Mouse (Mus musculus): ENCODE measurements around the gene Hs3st3b1. TPM values are rescaled to one million over a fixed set of nuclear protein-coding genes. Genes with fewer than 3 reads are reported as not detected.
A peak's percentile ranks its signal among the peaks of the same experiment; 100 is the strongest.

Gene Hs3st3b1
- 1 to 10 TPM; 2.5 to 3.0 TPM for polyA plus RNA-seq (2017; shearing (Covaris generic))

- ATAC-seq, result peak; percentile 94
These were observed at the start of gene Hs3st3b1 for GRCm38 (mm10) chr11:63922091-63922621. Hs3st3b1 (minus strand) TSS chr11:63922290.

- no peak for ATAC-seq
These were observed 49.4 kb upstream of the Hs3st3b1 start for GRCm38 (mm10) chr11:63971462-63971861.

- ATAC-seq, result no peak
These were observed 48.7 kb upstream of the Hs3st3b1 start for GRCm38 (mm10) chr11:63970818-63971217.

- no peak for ATAC-seq
These were observed 47.3 kb upstream of the Hs3st3b1 start for GRCm38 (mm10) chr11:63969205-63969910.

DNA sequence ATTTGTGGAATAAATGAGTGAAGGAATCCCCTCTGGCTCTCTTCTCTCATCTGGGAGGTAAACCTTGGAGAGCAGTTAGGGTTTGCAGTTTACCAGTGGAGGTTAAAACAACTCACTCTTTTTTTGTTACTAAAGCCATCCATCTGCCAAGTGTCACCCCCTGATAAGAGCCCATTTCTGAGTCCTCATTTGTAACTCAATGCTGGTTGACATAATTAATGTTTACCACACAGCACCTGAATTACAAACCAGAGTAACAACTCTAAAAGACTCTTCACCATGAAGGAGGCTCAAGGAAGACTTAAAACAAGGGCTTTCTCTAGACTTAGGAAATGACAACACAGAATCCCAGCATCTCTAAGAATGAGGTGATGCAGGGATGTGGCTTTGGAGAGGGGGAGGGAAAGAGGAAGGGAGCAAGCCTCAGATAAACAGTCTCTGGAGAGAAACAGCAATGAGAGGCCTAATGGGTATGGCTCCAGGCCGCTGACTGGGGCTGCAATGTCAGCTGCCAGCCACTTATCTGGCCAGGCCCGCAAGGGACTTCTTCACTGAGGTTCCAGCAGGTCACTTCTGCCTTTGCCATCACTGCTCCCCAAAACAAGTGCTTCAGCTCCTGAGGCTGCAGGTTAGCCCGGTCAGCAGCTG is 46.4 kb upstream of the Hs3st3b1 start:
- ATAC-seq, result no peak

GRCm38 (mm10) chr11:63967641-63968387 is 45.7 kb upstream of the Hs3st3b1 start:
- ATAC-seq, result no peak

GRCm38 (mm10) chr11:63965437-63965836 is 43.3 kb upstream of the Hs3st3b1 start:
- ATAC-seq, result no peak

GRCm38 (mm10) chr11:63957207-63957606 is 35.1 kb upstream of the Hs3st3b1 start:
- ATAC-seq, result no peak

- ATAC-seq, result no peak
These were observed 34.7 kb upstream of the Hs3st3b1 start for GRCm38 (mm10) chr11:63956748-63957147.

DNA sequence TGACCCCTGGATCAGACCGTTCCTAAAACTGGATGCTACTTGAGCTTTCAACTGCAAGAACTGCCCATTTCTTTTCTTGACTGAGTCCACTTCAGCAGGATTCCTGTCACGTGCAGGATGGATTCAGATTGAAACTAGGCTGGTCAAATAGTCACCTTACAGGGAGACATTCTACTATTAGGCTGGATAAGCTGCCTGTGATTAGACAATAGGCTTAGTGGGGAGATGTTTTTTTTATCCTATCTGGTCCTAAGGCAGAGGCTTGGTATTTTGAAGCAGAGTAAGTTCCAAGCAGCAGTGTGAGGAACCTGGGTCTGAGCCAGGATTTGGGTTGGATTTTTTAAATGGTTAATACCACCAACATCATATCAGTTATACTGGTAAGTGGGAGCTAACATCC is 31.8 kb upstream of the Hs3st3b1 start:
- no peak for ATAC-seq

GRCm38 (mm10) chr11:63952743-63953191 is 30.7 kb upstream of the Hs3st3b1 start:
- ATAC-seq, result no peak

GRCm38 (mm10) chr11:63951831-63952631 is 29.9 kb upstream of the Hs3st3b1 start:
- ATAC-seq, result no peak

- ATAC-seq, result no peak
These were observed 26.3 kb upstream of the Hs3st3b1 start for GRCm38 (mm10) chr11:63948371-63948770.

DNA sequence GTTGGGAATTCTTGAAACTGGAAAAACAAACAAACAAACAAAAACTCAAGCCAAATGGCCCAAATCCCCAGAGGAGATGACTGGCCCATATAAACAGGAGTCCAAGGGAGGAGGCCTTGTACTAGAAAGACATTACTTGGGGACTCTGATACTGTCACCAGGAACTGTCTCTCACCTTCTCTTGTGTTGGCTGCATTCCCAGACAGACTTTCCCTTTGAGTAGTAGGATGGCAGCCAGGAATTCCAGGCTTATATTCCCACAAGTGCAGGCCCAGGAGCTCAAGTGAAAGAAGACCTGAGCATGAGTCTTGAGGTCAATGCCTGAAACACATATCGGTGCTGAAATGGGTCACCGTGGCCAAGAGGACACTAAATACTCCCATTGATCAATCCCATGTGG is 24.9 kb upstream of the Hs3st3b1 start:
- no peak for ATAC-seq

GRCm38 (mm10) chr11:63943947-63944346 is 21.9 kb upstream of the Hs3st3b1 start:
- no peak for ATAC-seq

- no peak for ATAC-seq
These were observed 21.3 kb upstream of the Hs3st3b1 start for GRCm38 (mm10) chr11:63943268-63943890.

DNA sequence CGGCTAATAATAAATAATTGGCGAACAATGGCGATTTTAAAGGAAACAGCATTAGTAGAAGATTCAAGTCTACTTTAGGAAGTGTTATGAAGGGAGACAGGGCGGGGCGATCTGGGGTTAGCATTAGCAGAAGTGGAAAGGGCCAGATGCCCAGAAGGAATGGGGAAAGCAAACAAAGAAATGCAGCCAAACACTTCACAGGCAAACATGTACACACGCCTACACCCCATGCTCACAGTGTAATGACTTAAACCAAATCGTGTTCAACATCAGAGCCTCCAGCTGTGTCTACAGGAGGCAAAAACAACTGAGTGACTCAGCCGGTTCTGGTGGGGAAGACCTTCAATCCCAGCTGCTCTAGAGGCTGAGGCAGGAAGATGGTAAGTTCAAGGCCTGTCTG is 20.1 kb upstream of the Hs3st3b1 start:
- no peak for ATAC-seq

DNA sequence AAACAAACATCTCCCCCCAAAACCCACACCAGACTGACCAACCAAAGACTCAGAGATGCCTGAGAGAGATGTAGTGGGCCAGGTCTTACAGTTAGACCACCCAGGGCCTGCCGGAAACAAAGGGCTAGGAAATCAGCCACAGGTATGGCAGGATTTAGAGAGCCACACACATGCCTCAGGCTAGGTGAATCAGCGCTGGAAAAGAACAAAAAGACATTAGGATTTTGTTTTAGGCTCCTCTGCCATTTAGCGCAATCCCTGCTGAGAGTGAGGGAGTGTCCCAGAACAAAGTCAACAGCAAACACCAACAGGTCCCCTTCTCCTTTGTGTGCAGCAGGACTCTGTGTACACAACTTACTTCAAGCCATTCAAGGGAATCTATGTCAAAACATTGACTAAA is 14.6 kb upstream of the Hs3st3b1 start:
- no peak for ATAC-seq

DNA sequence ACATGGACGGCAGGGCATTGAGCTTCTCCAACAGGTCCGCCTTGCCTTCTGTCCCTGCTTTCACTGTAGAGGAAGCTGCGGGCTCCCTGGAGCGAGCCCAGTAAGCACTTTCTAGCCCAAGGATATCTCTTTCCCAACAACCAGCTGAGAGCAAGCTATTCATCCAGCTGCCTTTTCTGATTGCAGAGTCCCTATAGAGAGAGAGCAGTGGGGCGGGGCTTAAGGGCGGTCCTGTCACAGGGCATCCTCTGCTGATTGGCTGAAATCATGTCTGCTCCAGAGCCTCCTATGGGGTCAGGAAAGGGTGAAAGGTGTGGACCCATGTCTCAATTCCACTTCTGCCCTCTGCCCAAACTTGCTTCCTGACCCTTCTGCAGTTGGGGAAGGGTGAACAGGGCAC is 4.8 kb upstream of the Hs3st3b1 start:
- no peak for ATAC-seq

GRCm38 (mm10) chr11:63925161-63925582 is 3.1 kb upstream of the Hs3st3b1 start:
- ATAC-seq, result peak; percentile 16

GRCm38 (mm10) chr11:63924286-63924930 is 2.3 kb upstream of the Hs3st3b1 start:
- ATAC-seq, result no peak
